Comparison of ENCODE assay signal across 13 mouse cellular contexts in the genomic region with DNA sequence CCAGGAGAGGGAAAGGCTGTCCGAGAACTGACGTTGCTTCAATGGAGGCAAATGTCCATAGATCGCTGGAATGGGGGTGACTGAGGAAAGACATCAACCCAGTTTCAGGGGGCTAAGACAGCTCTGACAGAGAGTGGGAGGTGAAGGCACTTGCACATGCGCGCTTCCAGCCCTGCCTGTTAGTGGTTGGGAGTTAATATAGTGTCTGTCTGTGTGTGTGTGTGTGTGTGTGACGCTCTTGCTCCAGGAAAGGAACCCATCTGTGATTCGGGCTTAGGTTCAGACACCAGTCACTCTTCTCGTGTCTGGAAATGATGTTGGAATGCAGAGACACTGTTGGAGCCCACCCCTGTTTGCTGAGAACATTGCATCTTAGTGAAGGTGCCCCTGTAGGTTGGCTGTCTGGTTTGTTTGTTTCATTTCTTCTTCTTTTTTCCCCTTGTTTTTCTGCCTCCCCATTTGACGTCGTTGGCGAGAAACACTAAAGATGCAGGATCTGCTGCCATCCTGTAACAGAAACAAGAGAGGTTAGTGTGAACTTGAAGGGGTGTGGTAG. TPM values are rescaled to one million over a fixed set of nuclear protein-coding genes. Genes with fewer than 3 reads are reported as not detected.
DNase-seq lines count a peak whose midpoint lies in the region; ATAC-seq and TF ChIP-seq lines count a peak whose summit lies in the region.
"Had no signal": no experiment of that assay in that cellular context is flagged by ENCODE, and none has a peak within 500 bp of the region (broad histone marks: within the 10 kb centered on the region; RNA-seq: fewer than 3 reads in every experiment).

No protein-coding gene starts in this region.

- peaks cover 94% of the 10 kb centered on the region for H3K27me3 ChIP-seq in kidney, embryonic 14.5 days (ENCODE audit: control insufficient read depth, insufficient read depth, low read length)
- H3K27me3 ChIP-seq in forebrain, embryonic 12.5 days, result peaks cover 28% of the 10 kb centered on the region
- peaks cover 86% of the 10 kb centered on the region for H3K27me3 ChIP-seq in intestine, postnatal 0 days (replicated peaks; ENCODE audit: control insufficient read depth, insufficient read depth, low read length)
- no peaks in the 10 kb centered on the region for H3K27me3 ChIP-seq in neural tube, embryonic 14.5 days (ENCODE audit: control insufficient read depth, insufficient read depth, low read length)

- peaks cover 4% of the 10 kb centered on the region; the same call in 1 of the 2 replicates for H3K9me3 ChIP-seq in kidney, embryonic 14.5 days (ENCODE audit: control insufficient read depth, low read length)
- 0 out of 2 replicates have a peak, but pooled peaks cover 3% of the 10 kb centered on the region for H3K9me3 ChIP-seq in forebrain, embryonic 12.5 days
- no peaks in the 10 kb centered on the region for H3K9me3 ChIP-seq in intestine, postnatal 0 days (ENCODE audit: control insufficient read depth)
- no peaks in the 10 kb centered on the region for H3K9me3 ChIP-seq in neural tube, embryonic 14.5 days (ENCODE audit: control insufficient read depth, low read length)
- H3K9me3 ChIP-seq: liver, embryonic 13.5 days had no signal

- DNase-seq in kidney, postnatal 10 days, result no peak
- no peak for DNase-seq in ovary, adult 18-20 months (ENCODE audit: low spot score)
- no peak for DNase-seq in heart, postnatal 4 days
- DNase-seq in layer of hippocampus, postnatal 25 days (ENCODE audit: extremely low spot score in 1 of 2, low spot score in 1 of 2), result no peak
- DNase-seq: liver, embryonic 13.5 days had no signal

- H3K4me2 ChIP-seq in kidney, embryonic 14.5 days (replicated peaks; ENCODE audit: low read depth, low read length), result peak overlapping the region; percentile 75; the same call in 1 of the 2 replicates
- peak overlapping the region; percentile 77 for H3K4me2 ChIP-seq in forebrain, embryonic 12.5 days
- H3K4me2 ChIP-seq in intestine, postnatal 0 days (replicated peaks; ENCODE audit: low read depth), result no peak overlapping the region
- H3K4me2 ChIP-seq in neural tube, embryonic 14.5 days (ENCODE audit: low read depth, low read length), result peak overlapping the region; percentile 92

- under 1% methylated on average over 11 of the region's 11 CpGs for WGBS in kidney, embryonic 14.5 days
- 2% methylated on average over 11 of the region's 11 CpGs for WGBS in forebrain, embryonic 12.5 days
- WGBS in intestine, postnatal 0 days, result 7% methylated on average over 11 of the region's 11 CpGs
- 4% methylated on average over 11 of the region's 11 CpGs for WGBS in neural tube, embryonic 14.5 days

- no peak overlapping the region for H3K9ac ChIP-seq in kidney, embryonic 14.5 days (ENCODE audit: low read depth, low read length)
- H3K9ac ChIP-seq in forebrain, embryonic 12.5 days, result peak overlapping the region; percentile 96
- no peak overlapping the region for H3K9ac ChIP-seq in intestine, postnatal 0 days (ENCODE audit: low read depth, low read length)
- peak overlapping the region; percentile 76 for H3K9ac ChIP-seq in neural tube, embryonic 14.5 days (replicated peaks; ENCODE audit: low read depth, low read length)
- H3K9ac ChIP-seq: heart, embryonic 12.5 days; liver, embryonic 13.5 days had no signal

- TF ChIP-seq CTCF in intestine, postnatal 0 days (IDR thresholded peaks at IDR 0.05; ENCODE audit: low read depth), result no peak

- no peak overlapping the region for H3K27ac ChIP-seq in kidney, embryonic 14.5 days (ENCODE audit: low read depth, low read length)
- peak overlapping the region; percentile 96 for H3K27ac ChIP-seq in forebrain, embryonic 12.5 days
- no peak overlapping the region for H3K27ac ChIP-seq in intestine, postnatal 0 days (ENCODE audit: low read depth, low read length)
- H3K27ac ChIP-seq in neural tube, embryonic 14.5 days (ENCODE audit: low read depth, low read length), result 0 out of 2 replicates have a peak overlapping the region, but pooled peaks have one; percentile 84
- H3K27ac ChIP-seq: liver, embryonic 13.5 days had no signal

- H3K36me3 ChIP-seq in kidney, embryonic 14.5 days (ENCODE audit: control insufficient read depth, insufficient read depth, low read length), result no peaks in the 10 kb centered on the region
- H3K36me3 ChIP-seq in forebrain, embryonic 12.5 days (replicated peaks), result no peaks in the 10 kb centered on the region
- no peaks in the 10 kb centered on the region for H3K36me3 ChIP-seq in intestine, postnatal 0 days (ENCODE audit: control insufficient read depth, insufficient read depth)
- no peaks in the 10 kb centered on the region for H3K36me3 ChIP-seq in neural tube, embryonic 14.5 days (ENCODE audit: control insufficient read depth, insufficient read depth, low read length)
- H3K36me3 ChIP-seq: heart, embryonic 12.5 days; liver, embryonic 13.5 days had no signal

- H3K4me3 ChIP-seq in kidney, embryonic 14.5 days (ENCODE audit: low read length), result peak overlapping the region; percentile 57; the same call in 1 of the 2 replicates
- H3K4me3 ChIP-seq in forebrain, embryonic 12.5 days (replicated peaks), result peak overlapping the region; percentile 91
- 0 out of 2 replicates have a peak overlapping the region, but pooled peaks have one; percentile 46 for H3K4me3 ChIP-seq in intestine, postnatal 0 days (ENCODE audit: low read depth, low read length)
- H3K4me3 ChIP-seq in neural tube, embryonic 14.5 days (ENCODE audit: low read depth, low read length), result peak overlapping the region; percentile 79
- H3K4me3 ChIP-seq: erythroblast, embryonic 14.5 days had no signal

- ATAC-seq in kidney, embryonic 14.5 days (ENCODE audit: low FRiP score, low TSS enrichment), result no peak
- no peak for ATAC-seq in forebrain, embryonic 12.5 days (ENCODE audit: low FRiP score)
- ATAC-seq in intestine, postnatal 0 days, result no peak
- ATAC-seq in neural tube, embryonic 14.5 days (ENCODE audit: low read depth), result no peak

- H3K4me1 ChIP-seq in kidney, embryonic 14.5 days (ENCODE audit: control insufficient read depth, insufficient read depth, low read length), result peaks cover 13% of the 10 kb centered on the region; the same call in 1 of the 2 replicates
- peaks cover 69% of the 10 kb centered on the region for H3K4me1 ChIP-seq in forebrain, embryonic 12.5 days
- no peaks in the 10 kb centered on the region for H3K4me1 ChIP-seq in intestine, postnatal 0 days (replicated peaks; ENCODE audit: control insufficient read depth, insufficient read depth, low read length)
- H3K4me1 ChIP-seq in neural tube, embryonic 14.5 days (ENCODE audit: control insufficient read depth, insufficient read depth, low read length), result peaks cover 34% of the 10 kb centered on the region

RNA-seq across cellular contexts. Expression of gene Ascl1, which starts 1.9 kb away (rescaled TPM):
- 0.70 and 0.93 TPM in 2 replicates for polyA plus RNA-seq in kidney, embryonic 14.5 days (2014; fragmentation: Nextera tagmentation; extraction: Ambion mirVana)
- polyA plus RNA-seq in forebrain, embryonic 12.5 days (2016; fragmentation: Nextera tagmentation; extraction: Ambion mirVana), result 62.3 and 75.3 TPM in 2 replicates
- 3.1 and 3.6 TPM in 2 replicates for polyA plus RNA-seq in intestine, postnatal 0 days (2015; fragmentation: Nextera tagmentation; extraction: Ambion mirVana)
- 8.7 and 8.8 TPM in 2 replicates for polyA plus RNA-seq in neural tube, embryonic 14.5 days (2014; fragmentation: Nextera tagmentation; extraction: Ambion mirVana)
- not detected for total RNA-seq in heart, postnatal 4 days (2021)
- 1 to 10 TPM; 6.0 to 7.9 TPM for total RNA-seq in layer of hippocampus, postnatal 25 days (2021)
- polyA plus RNA-seq: C2C12; erythroblast, embryonic 14.5 days; liver, embryonic 13.5 days had no signal

RNA-seq across cellular contexts. Expression of gene Pah, which starts 30.0 kb away (rescaled TPM):
- polyA plus RNA-seq in kidney, embryonic 14.5 days (2014; fragmentation: Nextera tagmentation; extraction: Ambion mirVana), result 0.36 and 0.60 TPM in 2 replicates
- 0.12 TPM in 1 of 2 replicates, not detected in the other for polyA plus RNA-seq in forebrain, embryonic 12.5 days (2016; fragmentation: Nextera tagmentation; extraction: Ambion mirVana)
- polyA plus RNA-seq in intestine, postnatal 0 days (2015; fragmentation: Nextera tagmentation; extraction: Ambion mirVana), result 0.26 TPM in 1 of 2 replicates, not detected in the other
- polyA plus RNA-seq in neural tube, embryonic 14.5 days (2014; fragmentation: Nextera tagmentation; extraction: Ambion mirVana), result not detected in 2 replicates
- under 1 TPM in 1 of 2 experiments, not detected in 1; 0.47 TPM for total RNA-seq in heart, postnatal 4 days (2021)
- total RNA-seq in layer of hippocampus, postnatal 25 days (2021), result not detected
- total RNA-seq: layer of hippocampus, adult 18-20 months had no signal
- polyA plus RNA-seq: C2C12; erythroblast, embryonic 14.5 days; heart, embryonic 12.5 days had no signal

Comparison
In these comparisons a context has a peak if more than half of its experiments do, and no peak if none do; other contexts are left out.
1. H3K27ac ChIP-seq: peak in forebrain, embryonic 12.5 days (single experiment) and neural tube, embryonic 14.5 days (single experiment); none in kidney, embryonic 14.5 days (single experiment) and intestine, postnatal 0 days (single experiment).
2. H3K9ac ChIP-seq: peak in forebrain, embryonic 12.5 days (single experiment) and neural tube, embryonic 14.5 days (single experiment); none in kidney, embryonic 14.5 days (single experiment) and intestine, postnatal 0 days (single experiment).
3. Peak in every context shown above with its lines, with median percentiles within 50 percentile points of each other: H3K4me3 ChIP-seq.